Mouse (Mus musculus): ENCODE data around the gene Cyb5b. TPM values are rescaled to one million over a fixed set of nuclear protein-coding genes. Genes with fewer than 3 reads are reported as not detected.
"Not testable (repeated sequence)": the region's sequence is repeated elsewhere in the genome, so short reads cannot be mapped to it uniquely, and the experiment has no call there.

Gene Cyb5b
- polyA plus RNA-seq, 1 experiment from 2014 or later: 131 TPM

DNA sequence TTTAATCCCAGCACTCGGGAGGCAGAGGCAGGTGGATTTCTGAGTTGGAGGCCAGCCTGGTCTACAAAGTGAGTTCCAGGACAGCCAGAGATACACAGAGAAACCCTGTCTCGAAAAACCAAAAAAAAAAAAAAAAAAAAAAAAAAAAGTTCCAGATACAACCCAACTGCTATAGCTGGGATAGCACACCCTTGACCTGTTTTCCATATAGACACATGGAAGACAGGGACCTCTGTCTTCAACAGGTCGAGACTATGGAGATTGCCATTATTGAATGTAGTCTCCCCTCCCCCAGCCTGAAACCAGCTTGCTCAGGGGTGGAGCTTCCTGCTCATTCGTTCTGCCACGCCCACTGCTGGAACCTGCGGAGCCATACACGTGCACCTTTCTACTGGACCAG lies 66.8 kb downstream of the Cyb5b start:
- not testable (repeated sequence) for H3K4me2 ChIP-seq; H3K27ac ChIP-seq; H3K4me3 ChIP-seq (replicated peaks); H3K27me3 ChIP-seq; ATAC-seq (replicated peaks; ENCODE audit: low FRiP score); H3K36me3 ChIP-seq; H3K9ac ChIP-seq; H3K9me3 ChIP-seq (replicated peaks); H3K4me1 ChIP-seq
- 73% methylated on average over 7 of the region's 7 CpGs for WGBS

DNA sequence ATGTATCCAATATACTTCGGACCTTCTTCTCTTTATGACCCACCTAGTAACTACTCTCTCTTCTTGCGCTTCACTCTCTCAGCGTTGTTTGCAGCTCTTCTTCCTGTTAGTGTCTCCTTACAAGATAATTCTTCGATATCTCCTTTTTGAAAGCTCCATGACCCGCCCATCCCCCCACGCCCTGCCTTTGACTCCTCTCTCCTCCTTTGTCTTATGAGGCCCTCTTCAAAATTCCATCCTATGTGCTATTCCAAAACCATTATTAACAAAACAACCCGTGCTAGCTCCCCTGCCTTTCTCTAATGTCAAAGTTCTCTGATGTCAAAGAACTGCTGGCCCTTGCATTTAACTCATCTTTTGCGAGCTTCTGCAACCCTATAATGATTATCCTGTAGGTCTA lies 67.7 kb downstream of the Cyb5b start:
- Histone ChIP-seq H3K9ac (no peak overlapping the region), H3K27me3 (no peaks in the 10 kb centered on the region), H3K36me3 (no peaks in the 10 kb centered on the region), H3K27ac (no peak overlapping the region), H3K9me3 (replicated peaks) (no peaks in the 10 kb centered on the region), H3K4me3 (replicated peaks) (no peak overlapping the region), H3K4me2 (no peak overlapping the region), H3K4me1 (peaks cover 8% of the 10 kb centered on the region)
- ATAC-seq (replicated peaks; ENCODE audit: low FRiP score): no peak
- 87% methylated on average over 8 of the region's 8 CpGs for WGBS

DNA sequence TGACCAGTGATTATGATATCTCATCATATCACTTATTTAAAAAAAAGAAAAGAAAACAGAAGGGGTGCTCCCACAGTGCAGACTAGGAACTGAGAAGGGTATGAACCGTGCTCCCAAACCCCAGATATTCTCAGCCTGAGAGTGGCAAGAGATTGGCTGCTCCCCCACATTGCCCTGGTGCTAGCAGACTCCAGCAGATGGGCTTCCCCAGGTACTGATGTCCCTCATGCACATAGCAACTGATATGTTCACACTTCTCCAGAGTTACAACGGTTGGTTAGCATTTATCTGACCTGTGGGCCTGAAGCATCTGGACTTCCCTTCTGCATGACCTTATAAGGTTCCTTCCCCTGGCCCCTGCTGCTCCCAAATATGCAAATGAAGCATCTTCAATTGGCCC lies 68.6 kb downstream of the Cyb5b start:
- Histone ChIP-seq H3K4me1 (peaks cover 11% of the 10 kb centered on the region), H3K27me3 (no peaks in the 10 kb centered on the region), H3K9me3 (replicated peaks) (no peaks in the 10 kb centered on the region), H3K27ac (no peak overlapping the region), H3K4me2 (no peak overlapping the region), H3K9ac (no peak overlapping the region), H3K36me3 (no peaks in the 10 kb centered on the region), H3K4me3 (replicated peaks) (no peak overlapping the region)
- 75% methylated on average over 2 of the region's 2 CpGs for WGBS
- no peak for ATAC-seq (replicated peaks; ENCODE audit: low FRiP score)

DNA sequence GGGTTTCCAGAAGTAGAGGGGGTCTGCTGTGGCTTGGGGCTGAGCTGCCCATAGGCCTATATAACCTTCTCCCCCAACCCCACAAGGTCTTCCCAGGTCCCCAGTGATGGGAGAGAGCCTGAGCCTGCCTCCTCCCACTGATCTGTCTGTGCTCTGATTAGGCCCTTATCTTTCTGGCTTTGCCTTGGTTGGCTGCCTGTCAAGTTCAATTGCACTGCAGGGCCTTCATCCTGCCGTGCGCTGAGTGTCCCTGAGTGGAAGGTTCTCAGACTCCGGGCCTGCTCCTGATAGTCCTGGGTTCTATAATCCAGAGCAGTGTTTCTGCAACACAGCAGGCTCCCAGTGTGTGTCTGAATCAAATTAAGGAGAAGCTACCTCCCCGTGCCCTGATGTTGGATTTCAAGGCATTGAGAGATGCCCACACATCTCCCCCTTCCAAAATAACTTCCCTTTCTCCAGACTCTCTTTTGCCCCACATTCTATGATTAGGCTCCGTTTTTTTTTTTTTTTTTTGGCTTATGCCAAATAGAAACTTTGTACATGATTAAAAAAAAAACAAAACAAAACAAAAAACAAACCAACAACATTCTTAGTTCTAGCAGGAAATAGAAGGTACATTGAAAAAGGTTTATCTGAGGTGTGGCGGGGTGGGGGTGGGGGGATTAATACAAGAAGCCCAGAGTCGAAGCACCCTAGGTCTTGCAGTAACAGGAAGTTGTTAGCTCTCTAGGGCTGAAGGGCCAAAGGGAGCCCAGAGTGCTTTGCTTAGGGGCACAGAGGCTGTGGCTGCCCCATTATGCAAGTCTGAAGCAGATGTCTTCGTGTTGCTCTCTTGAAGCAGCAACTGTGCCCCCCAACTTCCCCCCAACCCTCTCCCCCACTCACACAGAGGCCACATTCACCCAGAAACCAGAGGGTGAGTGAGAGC lies 71.7 kb downstream of the Cyb5b start:
- Histone ChIP-seq H3K4me3 (replicated peaks) (no peak overlapping the region), H3K9me3 (replicated peaks) (no peaks in the 10 kb centered on the region), H3K4me2 (no peak overlapping the region), H3K27ac (peak overlapping the region; percentile 41; the same call in 1 of the 2 replicates), H3K27me3 (no peaks in the 10 kb centered on the region), H3K9ac (no peak overlapping the region), H3K36me3 (no peaks in the 10 kb centered on the region), H3K4me1 (peaks cover 23% of the 10 kb centered on the region)
- 57% methylated on average over 8 of the region's 8 CpGs for WGBS
- ATAC-seq (replicated peaks; ENCODE audit: low FRiP score): 0 out of 2 replicates have a peak, but pooled peaks have one; percentile 12

DNA sequence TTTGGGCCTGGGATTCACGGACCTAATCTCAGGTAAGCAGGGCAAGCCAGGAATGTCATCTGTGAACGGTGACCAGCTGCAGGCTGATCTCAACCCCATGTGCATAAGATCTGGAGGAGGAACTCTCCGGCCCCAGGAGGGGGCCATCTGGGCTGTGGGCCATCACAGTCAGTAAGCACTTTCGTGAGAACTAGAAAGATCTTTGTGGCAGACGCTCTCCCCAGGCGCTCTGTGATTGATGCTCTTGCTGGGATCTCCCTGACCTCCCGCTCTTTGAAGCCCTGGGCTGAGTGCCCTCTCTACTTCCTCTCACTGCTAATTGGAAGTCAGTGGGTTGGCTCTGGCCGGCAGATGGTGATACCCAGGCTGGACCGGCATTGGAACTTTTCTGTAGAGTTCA lies 75.7 kb downstream of the Cyb5b start:
- Histone ChIP-seq H3K4me1 (peaks cover 24% of the 10 kb centered on the region), H3K4me2 (no peak overlapping the region), H3K9me3 (replicated peaks) (no peaks in the 10 kb centered on the region), H3K9ac (no peak overlapping the region), H3K27ac (peak overlapping the region; percentile 41; the same call in 1 of the 2 replicates), H3K4me3 (replicated peaks) (no peak overlapping the region), H3K27me3 (no peaks in the 10 kb centered on the region), H3K36me3 (no peaks in the 10 kb centered on the region)
- ATAC-seq (replicated peaks; ENCODE audit: low FRiP score): peak; percentile 63
- 12% methylated on average over 9 of the region's 9 CpGs for WGBS

DNA sequence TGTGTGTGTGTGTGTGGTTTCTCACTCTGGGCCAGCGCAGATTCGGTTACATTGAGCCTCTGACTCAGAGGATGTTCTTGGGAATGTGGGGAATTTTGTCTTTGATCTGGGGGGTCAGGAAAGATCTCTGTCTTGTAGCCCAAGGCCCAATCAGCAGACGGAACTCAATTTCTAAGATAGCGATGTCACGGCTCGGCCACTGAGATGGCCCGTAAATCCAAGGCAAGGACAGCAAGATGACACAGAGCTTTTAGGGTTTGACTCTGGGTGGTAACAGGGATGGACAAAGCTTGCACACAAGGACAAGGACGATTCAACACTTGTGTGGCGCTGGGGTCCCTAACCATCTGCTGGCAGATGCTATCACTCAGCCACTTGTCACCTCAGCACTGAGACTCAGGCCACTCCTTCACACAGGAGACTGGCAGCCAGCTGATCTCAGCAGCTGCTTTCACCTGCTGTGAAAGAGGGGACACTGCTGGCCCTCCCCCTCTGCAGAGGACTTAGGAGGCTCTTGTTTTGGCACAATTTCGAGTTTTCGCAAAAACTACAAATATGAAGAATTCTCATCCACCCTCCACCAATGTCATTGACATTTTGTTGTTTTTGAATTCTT lies 76.7 kb downstream of the Cyb5b start:
- Histone ChIP-seq H3K4me2 (no peak overlapping the region), H3K4me1 (peaks cover 20% of the 10 kb centered on the region), H3K36me3 (no peaks in the 10 kb centered on the region), H3K4me3 (replicated peaks) (no peak overlapping the region), H3K27me3 (no peaks in the 10 kb centered on the region), H3K9ac (no peak overlapping the region), H3K27ac (0 out of 2 replicates have a peak overlapping the region, but pooled peaks have one; percentile 41), H3K9me3 (replicated peaks) (no peaks in the 10 kb centered on the region)
- 37% methylated on average over 11 of the region's 11 CpGs for WGBS
- ATAC-seq (replicated peaks; ENCODE audit: low FRiP score): no peak

DNA sequence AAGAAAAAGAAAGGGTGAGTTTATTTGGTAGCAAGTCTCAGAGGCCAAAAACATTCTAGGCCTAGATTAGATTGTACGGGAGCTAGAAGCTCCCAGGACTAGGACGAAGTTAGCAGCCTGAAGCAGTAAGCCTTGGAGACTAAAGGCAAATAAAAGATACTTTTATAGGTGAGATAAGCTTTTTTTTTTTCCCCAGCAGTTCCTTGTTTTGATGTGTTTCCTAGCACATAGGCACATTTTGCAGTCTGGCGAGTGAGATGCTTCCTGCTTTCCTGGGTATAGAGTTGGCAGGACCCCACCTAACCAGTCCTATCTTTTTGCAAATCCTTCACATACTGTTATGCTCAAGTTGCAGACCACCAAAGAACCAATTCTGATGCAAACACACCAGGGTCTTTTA lies 82.8 kb downstream of the Cyb5b start:
- WGBS: 95% methylated on average over 3 of the region's 3 CpGs

DNA sequence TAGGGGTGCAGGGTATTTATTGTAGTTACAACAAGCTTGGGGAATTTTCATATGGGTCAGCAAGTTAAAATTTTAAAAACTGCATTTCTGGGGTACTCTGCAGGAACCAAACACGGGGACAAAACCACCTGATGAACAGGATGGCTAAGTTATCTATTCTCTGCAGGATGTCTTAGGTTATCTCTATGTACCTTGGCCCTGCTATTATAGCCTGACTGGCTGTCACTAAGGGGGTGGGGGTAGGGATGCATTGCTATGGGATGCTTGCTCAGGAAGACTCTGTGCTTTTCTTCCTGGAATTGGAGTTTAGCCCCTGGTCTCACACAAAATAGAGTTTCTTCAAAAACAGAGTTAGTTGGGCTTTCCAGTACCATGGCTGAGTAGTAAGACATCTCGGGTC lies 83.3 kb downstream of the Cyb5b start:
- H3K9ac ChIP-seq: no peak overlapping the region
- no peaks in the 10 kb centered on the region for H3K27me3 ChIP-seq
- H3K27ac ChIP-seq: no peak overlapping the region
- ATAC-seq (replicated peaks; ENCODE audit: low FRiP score): no peak
- 91% methylated on average over 2 of the region's 2 CpGs for WGBS
- H3K36me3 ChIP-seq: no peaks in the 10 kb centered on the region
- no peaks in the 10 kb centered on the region for H3K9me3 ChIP-seq (replicated peaks)
- H3K4me2 ChIP-seq: no peak overlapping the region
- no peaks in the 10 kb centered on the region for H3K4me1 ChIP-seq
- H3K4me3 ChIP-seq (replicated peaks): no peak overlapping the region

More for the DNA sequence above, 82.8 kb downstream of the Cyb5b start:
- no peak overlapping the region for H3K4me3 ChIP-seq (replicated peaks)
- ATAC-seq (replicated peaks; ENCODE audit: low FRiP score): no peak
- no peaks in the 10 kb centered on the region for H3K4me1 ChIP-seq
- H3K9ac ChIP-seq: no peak overlapping the region
- H3K27me3 ChIP-seq: no peaks in the 10 kb centered on the region
- no peak overlapping the region for H3K27ac ChIP-seq
- H3K4me2 ChIP-seq: no peak overlapping the region
- H3K36me3 ChIP-seq: no peaks in the 10 kb centered on the region
- H3K9me3 ChIP-seq (replicated peaks): no peaks in the 10 kb centered on the region

Other genes with a start within 250 kb of the Cyb5b start
- gene Sntb2, start 214.9 kb upstream of the Cyb5b start, polyA plus RNA-seq (2015; fragmentation: Nextera tagmentation; extraction: Ambion mirVana): 15.6 and 16.4 TPM in 2 replicates
- gene Vps4a, start 119.4 kb upstream of the Cyb5b start, polyA plus RNA-seq (2015; fragmentation: Nextera tagmentation; extraction: Ambion mirVana): 65.9 and 70.0 TPM in 2 replicates
- 57.8 and 60.5 TPM in 2 replicates for gene Pdf, start 102.0 kb upstream of the Cyb5b start, polyA plus RNA-seq (2015; fragmentation: Nextera tagmentation; extraction: Ambion mirVana)
- gene Cog8, start 94.0 kb upstream of the Cyb5b start, polyA plus RNA-seq (2015; fragmentation: Nextera tagmentation; extraction: Ambion mirVana): 38.2 and 40.1 TPM in 2 replicates
- gene Nip7, start 93.8 kb upstream of the Cyb5b start, polyA plus RNA-seq (2015; fragmentation: Nextera tagmentation; extraction: Ambion mirVana): 92.7 and 97.7 TPM in 2 replicates
- 23.2 and 23.8 TPM in 2 replicates for gene Tmed6, start 85.0 kb upstream of the Cyb5b start, polyA plus RNA-seq (2015; fragmentation: Nextera tagmentation; extraction: Ambion mirVana)
- gene Terf2, start 54.1 kb upstream of the Cyb5b start, polyA plus RNA-seq (2015; fragmentation: Nextera tagmentation; extraction: Ambion mirVana): 17.5 and 18.2 TPM in 2 replicates
- 27.2 and 29.3 TPM in 2 replicates for gene Nfat5, start 142.8 kb downstream of the Cyb5b start, polyA plus RNA-seq (2015; fragmentation: Nextera tagmentation; extraction: Ambion mirVana)